Mouse (Mus musculus) heart, adult 18-20 months (tissue): ENCODE measurements around the gene Nmrk2. TPM values are rescaled to one million over a fixed set of nuclear protein-coding genes. Genes with fewer than 3 reads are reported as not detected.
"Not testable (repeated sequence)": the region's sequence is repeated elsewhere in the genome, so short reads cannot be mapped to it uniquely, and the experiment has no call there.

ENCODE experiments used
- DNase-seq, 2 experiments: peaks; one replicate each; pipeline ENCODE4 v3.0.0; 2021 to 2022; ENCODE audit warnings: mixed read lengths in 1 of 2
- total RNA-seq, 2 experiments: library from RNA; stranded (reverse); gene quantifications; 2 replicates each; pipeline ENCODE4 v1.2.3; 2021

The Nmrk2 gene
- total RNA-seq, 2 experiments from 2014 or later = 7.1 to 8.8 TPM

GRCm38 (mm10) chr10:81187161-81187560 is 14.7 kb downstream of the Nmrk2 start:
- no peak for DNase-seq

- DNase-seq = no peak
Observed at GRCm38 (mm10) chr10:81184765-81185164, 17.1 kb downstream of the Nmrk2 start.

DNA sequence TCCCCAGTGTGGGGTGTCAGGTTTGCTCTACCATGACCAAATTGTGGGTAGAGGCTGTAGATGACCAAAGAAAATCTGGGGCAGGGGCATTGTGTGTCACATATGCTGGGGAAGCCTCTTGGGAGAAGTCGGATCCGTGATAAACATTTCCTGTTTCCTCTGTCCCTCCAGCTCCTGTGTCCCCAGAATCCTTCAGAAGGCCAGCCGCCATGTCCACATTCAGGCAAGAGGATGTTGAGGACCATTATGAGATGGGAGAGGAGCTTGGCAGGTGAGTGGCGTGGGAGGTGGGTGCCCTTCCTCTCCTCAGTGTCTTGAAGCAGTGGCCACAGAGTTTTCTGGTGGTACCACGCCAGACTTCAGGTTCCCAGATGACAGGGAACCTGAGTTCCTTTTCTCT is 18.0 kb downstream of the Nmrk2 start, which contains the start of gene 4930442H23Rik:
Gene 4930442H23Rik, minus strand, starts transcription at position 45 of the 400 bp plus-strand sequence.
- DNase-seq = no peak

DNA sequence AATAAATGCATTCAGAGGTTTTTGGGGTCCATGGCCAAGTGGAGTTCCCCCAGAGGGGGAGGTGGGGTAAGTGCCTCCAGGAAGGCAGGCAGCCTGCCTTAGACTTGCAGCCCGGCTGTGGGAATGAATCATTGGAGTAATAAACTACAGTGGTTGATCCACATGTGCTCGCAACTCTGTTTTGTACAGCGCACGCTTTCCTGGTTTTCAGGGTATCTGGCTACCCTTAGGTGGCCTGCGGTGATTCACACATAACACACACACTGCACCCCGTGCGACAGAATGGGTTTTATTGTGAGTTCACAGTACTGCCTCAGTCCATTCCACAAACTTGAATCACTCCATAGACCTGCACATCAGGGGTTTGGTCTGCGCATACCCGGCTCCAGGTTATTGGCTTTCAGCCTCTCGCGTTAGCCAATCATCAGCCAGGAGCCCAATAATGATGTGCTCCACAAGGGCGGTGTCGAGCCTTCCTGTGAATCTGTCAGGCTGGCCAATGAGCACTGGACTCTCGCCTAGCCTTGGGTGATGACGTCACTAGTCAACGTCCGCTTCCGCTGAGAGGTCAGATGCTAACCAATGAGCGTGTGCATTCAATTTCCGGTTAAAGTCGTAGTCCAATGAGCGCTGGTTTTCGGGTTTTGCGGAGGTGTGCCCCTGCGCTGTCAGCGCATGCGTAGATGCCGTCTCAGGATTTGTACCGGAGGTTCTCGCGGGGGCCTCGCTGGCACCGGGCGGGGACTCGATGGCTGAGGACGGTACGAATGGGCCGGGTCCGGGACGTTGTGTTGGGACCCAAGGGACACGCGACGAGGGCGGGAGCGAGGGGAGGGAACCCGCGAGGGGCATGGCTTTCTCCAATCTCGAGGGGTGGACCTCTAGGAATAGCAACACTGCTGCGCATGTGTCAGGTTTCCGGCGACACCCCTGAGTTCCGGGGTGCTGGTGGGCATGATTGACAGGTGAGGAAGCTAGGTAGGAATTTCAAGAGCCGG is 19.2 kb downstream of the Nmrk2 start, which contains the start of gene Dapk3:
Gene Dapk3, plus strand, starts transcription at position 670 of the 998 bp plus-strand sequence.
- peak; percentile 96 to 98 for DNase-seq

- peak in 1 of 2 experiments; percentile 28 for DNase-seq
Observed at GRCm38 (mm10) chr10:81181860-81182259, 20.0 kb downstream of the Nmrk2 start.

DNA sequence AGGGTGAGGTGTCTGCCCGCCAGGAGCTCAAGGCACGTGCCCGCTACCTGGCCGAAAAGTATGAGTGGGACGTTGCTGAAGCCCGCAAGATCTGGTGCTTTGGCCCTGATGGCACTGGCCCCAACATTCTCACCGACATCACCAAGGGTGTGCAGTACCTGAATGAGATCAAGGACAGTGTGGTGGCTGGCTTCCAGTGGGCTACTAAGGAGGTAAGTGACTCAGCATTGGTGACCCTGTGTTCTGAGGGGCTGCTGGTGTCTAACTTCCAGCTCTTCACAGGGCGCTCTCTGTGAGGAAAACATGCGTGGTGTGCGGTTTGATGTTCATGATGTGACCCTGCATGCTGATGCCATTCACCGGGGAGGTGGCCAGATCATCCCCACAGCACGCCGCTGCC is 20.9 kb downstream of the Nmrk2 start:
- no peak for DNase-seq

GRCm38 (mm10) chr10:81179451-81180342 is 22.2 kb downstream of the Nmrk2 start:
- peak in 1 of 2 experiments; percentile 12 for DNase-seq

GRCm38 (mm10) chr10:81178927-81179326 is 22.9 kb downstream of the Nmrk2 start:
- DNase-seq = no peak

DNA sequence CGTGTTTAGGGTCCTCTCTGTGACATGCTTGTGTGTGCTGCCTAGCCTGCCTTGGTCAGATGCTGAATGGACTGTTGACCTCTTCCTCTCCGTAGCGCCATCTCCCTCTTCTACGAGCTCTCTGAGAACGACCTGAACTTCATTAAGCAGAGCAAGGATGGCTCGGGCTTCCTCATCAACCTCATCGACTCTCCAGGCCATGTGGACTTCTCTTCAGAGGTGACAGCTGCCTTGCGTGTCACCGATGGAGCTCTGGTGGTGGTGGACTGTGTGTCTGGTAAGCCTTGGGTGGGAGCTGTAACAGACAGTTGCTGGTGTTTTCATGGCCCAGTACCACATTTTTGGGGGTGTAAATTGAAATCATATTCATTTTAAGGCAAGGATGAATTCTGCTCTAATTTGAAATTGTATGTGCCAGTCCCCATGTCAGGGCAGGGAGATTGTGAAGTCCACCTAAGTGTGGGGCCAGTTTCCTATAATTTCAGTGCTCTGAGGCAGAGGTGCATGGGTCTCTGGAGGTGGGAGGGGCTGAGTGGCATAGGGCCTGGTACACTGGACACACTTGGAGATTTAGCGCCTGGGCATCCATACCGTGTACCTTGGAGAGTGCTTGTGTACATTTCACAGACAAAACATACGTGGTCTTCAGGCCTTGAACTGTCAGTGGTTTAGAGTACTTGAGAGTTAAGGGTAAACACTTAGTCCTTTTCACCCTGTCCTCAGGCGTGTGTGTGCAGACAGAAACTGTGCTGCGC is 23.7 kb downstream of the Nmrk2 start:
- DNase-seq = peak; percentile 31 to 55

DNA sequence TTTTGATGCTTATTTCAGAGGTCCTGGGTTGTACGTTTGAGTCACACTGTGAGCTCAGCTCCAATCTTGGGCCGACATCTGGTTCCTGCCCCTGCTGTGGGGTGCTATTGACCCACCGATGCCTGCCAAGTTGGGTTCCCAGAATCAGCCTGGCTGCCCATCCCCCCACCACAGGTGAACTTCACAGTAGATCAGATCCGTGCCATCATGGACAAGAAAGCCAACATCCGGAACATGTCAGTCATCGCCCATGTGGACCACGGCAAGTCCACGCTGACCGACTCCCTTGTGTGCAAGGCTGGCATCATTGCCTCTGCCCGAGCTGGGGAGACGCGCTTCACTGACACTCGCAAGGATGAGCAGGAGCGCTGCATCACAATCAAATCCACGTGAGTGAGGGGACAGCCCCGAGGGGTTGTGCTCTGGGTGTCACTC is 24.3 kb downstream of the Nmrk2 start:
- DNase-seq = peak in 1 of 2 experiments; percentile 68

GRCm38 (mm10) chr10:81176466-81177271 is 25.2 kb downstream of the Nmrk2 start, which contains the start of gene Eef2:
Eef2 (plus strand) TSS chr10:81176631.
- DNase-seq = peak; percentile 98 to 99

DNA sequence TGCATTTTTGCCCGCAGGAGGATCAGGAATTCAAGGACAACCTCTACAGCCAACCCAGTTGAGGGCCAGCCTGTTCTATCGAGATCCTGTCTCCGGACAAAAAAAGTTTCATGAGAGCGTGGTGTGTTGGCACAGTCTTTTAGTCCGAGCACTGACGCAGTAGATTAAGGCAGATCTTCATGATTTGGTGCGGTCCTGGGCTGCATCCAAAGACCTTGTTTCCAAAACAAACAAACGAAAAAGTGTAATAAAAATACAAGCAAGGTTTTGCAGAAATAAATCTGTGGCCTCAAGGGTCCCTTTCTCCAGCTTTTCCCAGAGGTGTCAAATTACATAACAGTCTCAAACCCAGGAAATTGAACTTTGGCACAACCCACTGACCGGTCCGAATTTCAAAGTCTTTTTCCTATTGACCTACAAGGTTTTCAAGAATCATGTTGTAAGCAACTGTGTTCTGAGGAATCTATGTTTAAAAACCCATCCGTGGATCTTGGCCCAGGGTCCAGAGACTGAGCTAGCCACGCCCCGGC is 25.9 kb downstream of the Nmrk2 start:
- DNase-seq = no peak

- not testable (repeated sequence) for DNase-seq
Observed at GRCm38 (mm10) chr10:81175345-81175701, 26.5 kb downstream of the Nmrk2 start.

DNA sequence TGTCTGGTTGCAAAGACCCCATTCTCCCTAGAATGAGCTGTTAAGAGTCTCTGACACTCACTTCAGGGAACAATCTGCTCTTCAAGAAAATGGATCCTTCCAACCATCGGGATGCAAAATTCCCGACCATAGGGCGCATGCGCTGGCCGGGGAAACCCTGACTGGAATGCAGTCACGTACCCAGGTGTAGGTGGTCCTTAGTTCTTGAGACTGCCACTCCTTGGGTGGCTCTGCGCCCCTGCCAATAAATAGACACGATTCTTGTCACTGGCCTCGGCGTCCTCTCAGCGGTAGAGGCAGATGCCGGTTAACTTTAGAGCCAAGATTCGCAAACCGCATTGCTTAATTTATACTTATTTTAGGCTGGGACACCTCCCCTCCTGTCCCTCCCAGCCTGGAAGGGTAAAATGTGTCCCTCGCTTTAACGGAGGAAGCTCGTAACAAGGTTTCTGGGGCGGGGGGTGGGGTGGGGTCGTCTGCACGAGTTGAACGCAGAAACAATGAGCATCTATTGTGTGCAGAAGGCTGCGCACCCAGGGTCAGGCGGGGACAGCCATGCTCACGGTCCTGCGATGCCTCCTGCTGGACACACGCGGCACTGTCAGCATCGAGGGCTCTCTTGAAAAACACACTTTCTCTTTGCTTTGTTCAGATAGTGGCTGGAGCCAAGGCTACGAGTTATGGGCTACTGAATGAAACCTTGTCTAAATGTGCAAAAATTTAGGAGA is 27.1 kb downstream of the Nmrk2 start:
- DNase-seq = peak; percentile 88 to 94

DNA sequence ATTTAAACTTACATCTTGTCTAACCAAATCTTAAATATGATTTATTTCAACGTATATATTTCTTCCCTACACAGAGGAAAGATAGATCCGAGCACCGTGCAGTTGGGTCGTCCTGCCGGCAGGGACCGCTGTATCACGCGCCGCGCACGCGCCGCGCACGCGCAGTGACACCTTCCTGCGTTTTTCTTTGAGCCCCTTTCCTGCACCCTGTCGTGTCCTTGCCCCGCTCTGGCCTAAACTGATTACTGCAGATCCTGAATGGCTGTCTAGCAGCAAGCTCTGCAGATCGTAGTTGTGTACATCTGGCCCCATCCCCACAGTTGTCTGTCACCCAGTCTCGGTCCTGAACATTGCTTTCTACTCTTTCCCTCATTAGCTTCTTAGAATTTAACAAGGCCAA is 28.7 kb downstream of the Nmrk2 start:
- DNase-seq = peak; percentile 82 to 90

DNA sequence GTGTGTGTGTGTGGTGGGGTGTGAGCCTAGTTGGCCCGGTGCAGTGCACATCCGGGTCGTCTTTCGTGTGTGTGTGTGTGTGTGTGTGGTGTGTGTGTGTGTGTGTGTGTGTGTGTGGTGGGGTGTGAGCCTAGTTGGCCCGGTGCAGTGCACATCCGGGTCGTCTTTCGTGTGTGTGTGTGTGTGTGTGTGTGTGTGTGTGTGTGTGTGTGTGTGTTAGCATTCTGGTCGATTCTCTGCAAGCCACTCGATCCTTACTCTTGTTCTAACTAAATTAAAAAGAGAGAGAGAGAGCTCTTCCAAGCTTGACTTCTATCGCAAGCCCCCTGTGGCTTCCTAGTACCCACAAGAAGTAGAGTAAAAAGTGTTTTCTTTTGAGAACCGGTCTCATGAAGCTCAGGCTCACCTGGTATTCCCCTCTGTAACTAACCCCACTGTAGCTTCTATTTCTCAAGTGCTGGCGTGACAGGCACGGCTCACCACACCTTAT is 32.4 kb downstream of the Nmrk2 start:
- DNase-seq = peak in 1 of 2 experiments; percentile 38

- peak; percentile 93 to 95 for DNase-seq
Observed at GRCm38 (mm10) chr10:81168521-81169244, 33.2 kb downstream of the Nmrk2 start.

GRCm38 (mm10) chr10:81168087-81168431 is 33.8 kb downstream of the Nmrk2 start:
- no peak for DNase-seq
